Mouse (Mus musculus) bone marrow, adult 2 months (tissue): ENCODE data around the gene BC107364. TPM values are rescaled to one million over a fixed set of nuclear protein-coding genes. Genes with fewer than 3 reads are reported as not detected.
"Not testable (repeated sequence)": the region's sequence is repeated elsewhere in the genome, so short reads cannot be mapped to it uniquely, and the experiment has no call there.

Experiments used
- H3K27ac ChIP-seq: fragments of 200-500 bp; 2 replicates; pipeline ENCODE4 v1.5.1; 2012; ENCODE audit warnings: low read depth, mild to moderate bottlenecking, control low read depth, inconsistent platforms, low read length; ENCODE audit not compliant: control insufficient read depth, poor library complexity, insufficient read depth
- H3K4me1 ChIP-seq: fragments of 200-500 bp; 2 replicates; pipeline ENCODE4 v1.6.1; 2011; ENCODE audit warnings: low read length; ENCODE audit not compliant: control insufficient read depth, insufficient read depth
- H3K4me3 ChIP-seq: fragments of 200-500 bp; replicated peaks from 2 replicates; pipeline ENCODE3; 2011; ENCODE audit warnings: mild to moderate bottlenecking, low read depth, low read length, control low read depth; ENCODE audit not compliant: control insufficient read depth
- CTCF ChIP-seq: fragments of 200-500 bp; IDR thresholded peaks from 2 replicates; pipeline ENCODE4 v1.5.1; 2011; ENCODE audit warnings: low read length, control low read depth; ENCODE audit not compliant: control insufficient read depth, insufficient read depth
- POLR2A ChIP-seq: fragments of 200-500 bp; IDR thresholded peaks from 2 replicates; pipeline ENCODE4 v1.6.1; 2011; ENCODE audit warnings: low read depth, mild to moderate bottlenecking, control low read depth, low read length, borderline replicate concordance; ENCODE audit not compliant: control insufficient read depth
- WGBS: fragments of 180-500 bp; shearing (Covaris S2); methylation state at CpG from one replicate; pipeline ENCODE4 v1.1.7; 2018; 5-methylcytosine and 5-hydroxymethylcytosine counted together
- polyA plus RNA-seq: library from polyadenylated mRNA; stranded (reverse); fragments of >200 nt; gene quantifications from 2 replicates; pipeline ENCODE4 v1.2.4, GENCODE M21; 2011; ENCODE audit warnings: low replicate concordance; ENCODE audit not compliant: missing spikeins, insufficient read depth, insufficient read length

Gene BC107364
- polyA plus RNA-seq, 1 experiment: not detected

GRCm38 (mm10) chr3:96401474-96401831 is 50.7 kb downstream of the BC107364 start:
- Histone ChIP-seq H3K27ac (no peak overlapping the region), H3K4me3 (no peak overlapping the region), H3K4me1 (no peaks in the 10 kb centered on the region)
- WGBS: 7% methylated on average over 13 of the region's 13 CpGs
- TF ChIP-seq POLR2A (no peak), CTCF (no peak)

GRCm38 (mm10) chr3:96398911-96399310 is 53.2 kb downstream of the BC107364 start:
- TF ChIP-seq CTCF (no peak), POLR2A (no peak)
- Histone ChIP-seq H3K27ac (no peak overlapping the region), H3K4me3 (no peak overlapping the region), H3K4me1 (no peaks in the 10 kb centered on the region)
- 8% methylated on average over 5 of the region's 5 CpGs for WGBS

GRCm38 (mm10) chr3:96396857-96397256 is 55.2 kb downstream of the BC107364 start:
- WGBS: 89% methylated on average over 7 of the region's 7 CpGs
- H3K4me1 ChIP-seq: no peaks in the 10 kb centered on the region
- TF ChIP-seq POLR2A (no peak), CTCF (no peak)
- H3K27ac ChIP-seq: no peak overlapping the region
- H3K4me3 ChIP-seq: no peak overlapping the region

GRCm38 (mm10) chr3:96387202-96387601 is 64.9 kb downstream of the BC107364 start:
- WGBS: no CpG with 5 or more reads among the region's 18 CpGs

More at GRCm38 (mm10) chr3:96387202-96387601, 64.9 kb downstream of the BC107364 start:
- not testable (repeated sequence) for H3K4me3 ChIP-seq, H3K4me1 ChIP-seq, H3K27ac ChIP-seq

Other genes starting within 250 kb of the BC107364 start
- 11.5 and 12.7 TPM in 2 replicates for gene Bola1, start 232.6 kb downstream of the BC107364 start, polyA plus RNA-seq
- gene Hist2h2ab, start 232.4 kb downstream of the BC107364 start, polyA plus RNA-seq: 26.5 TPM in 1 of 2 replicates, not detected in the other
- gene Hist2h2ac, start 231.4 kb downstream of the BC107364 start, polyA plus RNA-seq: 7.5 and 25.1 TPM in 2 replicates
- 8.6 and 9.4 TPM in 2 replicates for gene Hist2h2be, start 231.2 kb downstream of the BC107364 start, polyA plus RNA-seq
- 50.6 and 79.9 TPM in 2 replicates for gene Hist2h3c2, start 213.2 kb downstream of the BC107364 start, polyA plus RNA-seq
- 80.4 and 139 TPM in 2 replicates for gene Hist2h2aa2, start 212.0 kb downstream of the BC107364 start, polyA plus RNA-seq
- 4.5 TPM in 1 of 2 replicates, not detected in the other for gene Hist2h2aa1, start 206.8 kb downstream of the BC107364 start, polyA plus RNA-seq
- not detected in 2 replicates for gene Hist2h3c1, start 205.6 kb downstream of the BC107364 start, polyA plus RNA-seq
- 25.3 and 31.8 TPM in 2 replicates for gene Hist2h4, start 189.0 kb downstream of the BC107364 start, polyA plus RNA-seq
- gene Hist2h3b, start 183.7 kb downstream of the BC107364 start, polyA plus RNA-seq: 20.8 and 28.9 TPM in 2 replicates
- 71.9 and 132 TPM in 2 replicates for gene Hist2h2bb, start 182.6 kb downstream of the BC107364 start, polyA plus RNA-seq
- 2.2 and 6.2 TPM in 2 replicates for gene Fcgr1, start 158.3 kb downstream of the BC107364 start, polyA plus RNA-seq
- 0.75 TPM in 1 of 2 replicates, not detected in the other for gene Hfe2, start 72.9 kb upstream of the BC107364 start, polyA plus RNA-seq
- gene Txnip, start 105.7 kb upstream of the BC107364 start, polyA plus RNA-seq: 104 and 163 TPM in 2 replicates
- gene Gm16253, start 124.7 kb upstream of the BC107364 start, polyA plus RNA-seq: not detected in 2 replicates
- 61.0 and 72.3 TPM in 2 replicates for gene Polr3gl, start 141.9 kb upstream of the BC107364 start, polyA plus RNA-seq
- not detected in 2 replicates for gene Ankrd34a, start 144.3 kb upstream of the BC107364 start, polyA plus RNA-seq
- gene Lix1l, start 148.8 kb upstream of the BC107364 start, polyA plus RNA-seq: 3.3 and 5.7 TPM in 2 replicates
- 154 and 168 TPM in 2 replicates for gene Rbm8a, start 177.6 kb upstream of the BC107364 start, polyA plus RNA-seq
- 11.4 and 14.9 TPM in 2 replicates for gene Pex11b, start 183.1 kb upstream of the BC107364 start, polyA plus RNA-seq
- not detected in 2 replicates for gene Gm42957, start 183.2 kb upstream of the BC107364 start, polyA plus RNA-seq
- gene Itga10, start 193.3 kb upstream of the BC107364 start, polyA plus RNA-seq: 1.00 and 1.6 TPM in 2 replicates
- gene Ankrd35, start 217.8 kb upstream of the BC107364 start, polyA plus RNA-seq: 5.4 and 15.5 TPM in 2 replicates
- gene Pias3, start 244.1 kb upstream of the BC107364 start, polyA plus RNA-seq: 22.0 and 34.9 TPM in 2 replicates